Mouse (Mus musculus) testis, postnatal 14 days (tissue): Measurements from ENCODE around the gene Arel1.
A peak's percentile ranks its signal among the peaks of the same experiment; 100 is the strongest.

Source experiments
- DNase-seq: peaks from one replicate; pipeline ENCODE4 v3.0.0; 2021; ENCODE audit warnings: low spot score

Gene Arel1

DNA sequence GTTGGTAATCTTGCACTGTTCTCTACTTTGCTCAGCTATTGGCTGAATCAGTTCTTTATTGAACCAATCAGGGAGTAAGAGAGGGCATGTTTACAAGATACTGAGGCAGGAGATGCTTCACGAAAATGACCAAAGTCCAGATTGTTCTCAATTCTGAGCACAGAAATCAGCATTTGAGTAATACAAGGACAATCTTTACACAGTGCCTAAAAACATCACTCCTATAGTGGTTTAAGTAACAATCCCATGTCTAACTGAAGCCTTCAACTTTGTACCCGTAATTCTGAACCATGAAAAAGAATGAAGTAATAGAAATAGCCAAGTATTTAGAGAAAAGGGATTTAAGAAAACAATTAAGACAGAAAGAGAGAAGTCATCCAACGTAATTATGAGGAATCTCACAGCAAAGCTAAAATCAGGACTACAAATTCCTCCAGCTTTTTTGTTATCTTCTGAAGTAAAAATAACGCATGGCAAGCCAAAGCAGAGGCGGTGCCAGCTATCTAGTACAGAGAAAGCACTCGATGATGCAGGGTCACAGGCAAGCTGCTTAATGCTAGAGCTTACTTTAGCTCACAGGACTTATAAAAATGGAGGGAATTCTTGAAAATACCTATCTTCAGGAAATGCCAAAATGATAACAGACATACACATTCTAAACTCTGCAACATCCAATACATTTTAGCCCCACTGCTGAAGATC is 22.0 kb downstream of the Arel1 start:
- no peak for DNase-seq

DNA sequence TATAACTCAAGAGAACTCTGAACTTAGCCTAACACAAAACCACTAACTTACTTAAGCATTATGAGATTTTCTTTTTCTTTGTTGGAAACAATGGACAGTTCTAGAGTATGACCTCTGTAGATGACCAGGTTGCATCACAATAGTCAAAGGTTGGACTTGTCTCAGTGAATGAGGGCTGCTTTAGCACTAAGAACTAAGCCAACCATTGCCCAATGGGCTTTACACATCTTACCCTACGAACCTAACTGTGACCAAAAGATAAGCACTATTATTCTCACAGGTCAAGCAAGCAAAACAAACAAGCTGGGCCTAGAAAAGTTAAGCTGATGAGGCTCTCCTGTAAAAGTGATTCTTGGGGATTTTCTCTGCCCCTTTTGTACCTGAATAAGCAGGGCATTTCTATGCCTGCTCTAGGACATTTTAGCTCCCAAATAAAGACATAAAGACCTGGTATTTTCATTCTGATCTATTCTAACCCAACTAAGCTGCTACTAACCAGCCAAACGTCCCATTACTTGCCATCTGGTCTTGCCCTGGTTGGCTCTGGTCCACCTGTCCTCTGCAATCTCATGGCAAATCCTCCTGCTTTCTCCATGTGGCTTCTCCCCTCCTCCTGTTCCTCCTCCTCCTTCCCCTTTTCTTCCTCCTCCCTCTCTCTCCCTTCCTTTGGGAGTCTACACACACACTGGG is 22.7 kb downstream of the Arel1 start:
- no peak for DNase-seq

DNA sequence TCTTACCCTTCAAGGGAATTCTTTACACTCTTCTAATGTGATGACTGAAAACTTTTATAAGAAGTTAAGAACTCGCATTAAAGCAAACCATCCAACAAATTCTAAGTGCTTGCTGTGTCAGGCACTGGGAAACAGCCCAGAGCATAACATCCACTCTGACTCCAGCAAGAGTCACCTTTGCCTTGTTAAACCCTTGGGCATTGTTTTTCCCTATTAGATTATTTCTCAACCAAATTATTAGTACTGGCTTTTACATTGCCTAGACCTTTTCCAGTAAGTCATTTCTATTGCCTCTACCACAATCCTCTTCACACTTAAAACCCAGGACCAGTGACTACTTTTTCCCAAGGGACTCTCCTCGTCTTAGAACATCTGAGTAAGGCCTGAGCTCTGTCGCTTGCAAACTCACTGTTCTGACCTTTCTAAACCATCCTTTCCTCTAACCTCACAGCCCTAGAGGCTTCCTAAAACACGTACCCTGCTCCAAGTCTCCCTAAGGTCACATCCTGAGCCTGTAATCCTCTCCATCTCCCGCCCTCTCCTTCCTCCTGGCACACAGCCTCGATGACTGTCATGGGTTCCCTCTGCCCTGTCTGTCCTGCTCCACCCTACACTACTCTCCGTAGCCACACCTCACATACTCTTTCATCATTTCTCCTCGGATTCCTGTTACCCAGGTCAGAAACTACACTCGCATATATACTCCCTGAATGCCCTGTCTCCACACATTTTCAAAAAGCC is 25.7 kb downstream of the Arel1 start:
- DNase-seq, result no peak

GRCm38 (mm10) chr12:84944150-84944812 is 26.4 kb downstream of the Arel1 start:
- DNase-seq, result no peak

GRCm38 (mm10) chr12:84943006-84943952 is 27.4 kb downstream of the Arel1 start:
- DNase-seq, result no peak

DNA sequence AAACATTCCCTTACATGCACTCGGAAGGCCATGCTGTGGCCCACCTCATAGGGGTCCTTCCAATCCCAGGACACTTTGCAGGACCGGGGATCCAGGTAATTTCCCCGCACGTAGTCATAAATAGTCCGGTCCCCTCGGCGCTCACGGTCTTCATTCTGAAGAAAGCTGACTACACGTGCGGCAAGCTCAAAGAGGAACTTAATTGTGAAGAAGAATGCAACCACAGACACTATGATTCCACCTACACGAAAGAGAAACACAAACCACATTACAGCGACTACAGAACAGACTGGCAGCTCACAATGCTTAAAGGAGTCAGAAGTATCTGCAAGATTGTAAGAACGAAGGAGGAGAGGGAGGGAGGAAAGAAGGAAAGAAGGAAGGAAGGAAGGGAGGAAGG is 29.0 kb downstream of the Arel1 start:
- no peak for DNase-seq

DNA sequence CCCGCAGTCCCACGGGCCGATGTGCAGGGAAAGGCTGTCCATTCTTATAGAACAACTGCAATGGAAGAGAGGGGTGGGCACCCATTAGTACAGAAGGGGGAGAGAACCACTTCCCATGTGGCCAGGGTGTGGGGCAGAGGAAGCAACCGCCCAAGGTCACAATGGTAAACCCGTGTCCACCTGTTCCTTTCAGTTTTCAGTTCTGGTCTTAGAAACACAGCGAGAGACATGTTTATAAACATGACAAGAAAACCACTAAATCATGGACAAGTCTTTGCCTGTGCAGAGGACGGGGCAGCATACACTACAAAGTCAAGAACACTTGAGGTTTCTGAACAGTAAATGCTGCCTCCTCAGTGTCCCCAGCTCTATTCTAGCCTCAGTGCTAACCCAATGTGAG is 30.4 kb downstream of the Arel1 start:
- DNase-seq, result no peak

- no peak for DNase-seq
These were observed 31.6 kb downstream of the Arel1 start for GRCm38 (mm10) chr12:84939117-84939516.

DNA sequence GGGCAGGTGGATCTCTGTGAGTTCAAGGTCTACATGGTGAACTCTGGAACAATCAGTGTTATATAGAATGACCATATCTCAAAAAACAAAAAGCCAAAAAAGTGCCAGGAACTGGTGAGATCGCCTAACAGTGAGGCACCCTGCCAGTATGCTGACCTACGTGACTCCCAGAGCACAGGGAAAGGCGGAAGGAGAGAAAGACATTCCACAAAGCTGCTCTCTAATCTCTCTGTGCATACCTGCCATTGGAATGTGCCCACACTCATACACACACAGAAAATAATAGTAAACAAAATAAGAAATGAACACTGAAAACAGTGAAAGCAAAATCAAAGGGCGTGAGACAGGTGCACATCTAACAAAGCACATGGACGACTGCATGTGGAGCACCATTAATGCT is 35.4 kb downstream of the Arel1 start:
- no peak for DNase-seq

- DNase-seq, result no peak
These were observed 38.5 kb downstream of the Arel1 start for GRCm38 (mm10) chr12:84932210-84932609.

DNA sequence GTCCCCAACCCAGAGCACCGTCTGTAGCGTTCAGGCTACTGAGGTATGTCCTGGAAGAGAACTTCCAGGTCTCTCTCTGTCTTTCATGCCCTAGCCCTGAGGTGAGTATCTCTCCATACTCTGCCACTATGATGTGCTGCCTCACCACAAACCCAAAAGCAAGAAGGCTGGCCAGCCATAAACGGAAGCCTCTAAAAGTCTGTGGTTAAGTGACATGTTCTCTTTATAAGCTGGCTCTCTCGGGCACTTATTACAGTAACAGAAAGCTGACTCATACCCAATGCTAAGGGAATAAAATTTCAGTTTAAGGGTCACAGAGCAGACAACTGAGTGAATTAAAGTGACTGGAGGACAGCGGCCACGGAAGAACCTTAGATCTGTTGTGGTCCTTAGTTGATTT is 44.2 kb downstream of the Arel1 start:
- DNase-seq, result no peak

GRCm38 (mm10) chr12:84924324-84924723 is 46.4 kb downstream of the Arel1 start:
- no peak for DNase-seq

DNA sequence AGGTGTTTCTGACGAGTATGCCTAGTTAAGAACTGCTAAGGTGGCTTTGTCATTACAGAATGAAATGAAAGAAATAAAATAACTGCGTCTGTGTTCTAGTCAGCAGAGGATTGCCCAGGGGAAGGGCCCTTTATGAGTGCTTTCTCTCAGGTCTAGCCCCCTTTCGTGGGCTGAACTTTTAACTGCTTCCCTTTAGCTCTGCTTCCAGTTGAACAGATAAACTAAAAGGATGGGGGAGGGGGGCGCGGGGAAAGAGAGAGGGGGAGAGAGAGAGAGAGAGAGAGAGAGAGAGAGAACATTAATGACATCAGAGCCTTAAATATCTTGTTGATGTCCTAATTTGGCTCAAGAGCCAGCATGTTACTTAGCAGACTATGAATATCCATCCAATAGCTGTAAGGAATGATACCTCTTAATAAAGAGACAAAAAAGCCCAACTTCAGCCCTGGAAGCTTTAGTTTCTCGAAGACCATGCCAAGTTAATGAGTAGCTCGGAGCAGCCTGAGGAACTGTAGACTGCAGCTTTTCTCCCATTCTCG is 48.8 kb downstream of the Arel1 start:
- DNase-seq, result no peak

DNA sequence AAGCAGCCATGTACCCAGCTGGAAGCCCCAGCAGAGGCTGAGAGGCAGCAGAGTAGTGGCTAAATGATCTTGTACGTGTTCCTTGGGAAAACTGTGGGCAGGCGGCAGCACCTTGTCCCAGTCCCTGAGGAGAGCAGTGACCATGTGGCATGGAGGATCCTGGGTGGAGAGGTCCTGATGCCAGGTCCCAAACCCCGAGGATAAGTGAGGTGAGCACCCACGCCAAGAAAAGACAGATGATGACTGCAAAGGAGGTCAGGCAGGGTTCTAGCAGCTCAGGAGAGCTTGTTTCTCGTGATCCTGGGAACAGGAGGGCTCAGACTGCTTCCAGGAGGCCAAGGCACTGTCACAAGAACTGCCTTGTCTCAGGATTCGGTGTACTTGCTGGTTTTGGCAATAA is 51.9 kb downstream of the Arel1 start:
- DNase-seq, result no peak

DNA sequence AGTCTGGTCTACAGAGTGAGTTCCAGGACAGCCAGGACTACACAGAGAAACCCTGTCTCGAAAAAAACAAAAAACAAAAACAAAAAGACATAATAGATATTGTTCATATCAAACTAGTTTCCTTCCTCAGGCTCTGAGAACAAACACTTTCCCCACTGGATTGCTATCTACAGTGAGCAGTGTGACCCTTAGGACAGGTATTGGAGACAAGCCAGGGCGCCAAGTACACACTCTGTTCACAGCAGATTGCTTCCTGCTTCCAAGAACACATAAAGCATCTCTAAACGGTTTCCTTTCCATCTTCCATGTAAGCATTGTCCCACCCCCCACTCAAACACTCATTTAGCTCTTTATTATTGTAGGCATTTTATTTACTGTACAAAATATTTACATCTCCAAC is 52.9 kb downstream of the Arel1 start:
- no peak for DNase-seq

- no peak for DNase-seq
These were observed 55.7 kb downstream of the Arel1 start for GRCm38 (mm10) chr12:84914959-84915358.

- DNase-seq, result no peak
These were observed 58.0 kb downstream of the Arel1 start for GRCm38 (mm10) chr12:84912652-84913104.

- DNase-seq, result no peak
These were observed 59.1 kb downstream of the Arel1 start for GRCm38 (mm10) chr12:84911640-84912039.

DNA sequence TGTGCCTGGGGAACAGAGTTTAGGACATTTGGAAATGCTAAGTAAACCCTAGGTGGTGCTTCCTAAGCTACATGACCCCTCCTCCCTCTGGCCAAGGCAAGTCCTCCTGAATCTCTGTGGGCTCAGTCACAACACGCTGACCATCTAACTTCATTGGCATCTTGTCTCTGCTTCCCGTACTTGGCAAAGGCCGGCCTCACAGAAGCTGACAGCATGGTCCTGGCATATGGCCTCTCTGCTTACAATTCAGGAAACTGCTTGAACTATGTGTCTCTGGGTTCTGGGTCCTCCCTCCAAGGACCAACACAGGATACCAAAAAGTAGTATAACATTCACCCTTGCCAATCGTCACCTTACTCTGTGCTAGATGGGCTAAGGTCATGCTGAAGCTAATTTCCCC is 60.6 kb downstream of the Arel1 start:
- DNase-seq, result no peak

- peak; percentile 86 for DNase-seq
These were observed 62.8 kb downstream of the Arel1 start for GRCm38 (mm10) chr12:84907627-84908480.
